Mouse (Mus musculus) stomach, postnatal 0 days (tissue): ENCODE measurements around the gene Pik3cd. TPM values are rescaled to one million over a fixed set of nuclear protein-coding genes. Genes with fewer than 3 reads are reported as not detected.
"Not testable (repeated sequence)": the region's sequence is repeated elsewhere in the genome, so short reads cannot be mapped to it uniquely, and the experiment has no call there.

ENCODE experiments used
- ATAC-seq: fragments of 200-750 bp; cut with Nextera tagmentation; 2 replicates; pipeline ENCODE4 v1.8.0; 2017; ENCODE audit not compliant: low FRiP score, low TSS enrichment
- DNase-seq: peaks from one replicate; pipeline ENCODE4 v3.0.0-alpha.2; 2016; ENCODE audit warnings: low spot score
- H3K27ac ChIP-seq: fragments of 300-500 bp; sonication (generic); replicated peaks from 2 replicates; pipeline ENCODE4 v1.5.1; 2014; ENCODE audit warnings: mild to moderate bottlenecking, control low read depth
- H3K27me3 ChIP-seq: fragments of 300-500 bp; sonication (generic); 2 replicates; pipeline ENCODE4 v1.6.1; 2014; ENCODE audit warnings: low read length; ENCODE audit not compliant: control insufficient read depth, insufficient read depth
- H3K36me3 ChIP-seq: fragments of 300-500 bp; sonication (generic); 2 replicates; pipeline ENCODE4 v1.6.1; 2014; ENCODE audit warnings: low read length, mixed read lengths; ENCODE audit not compliant: control insufficient read depth, insufficient read depth
- H3K4me1 ChIP-seq: fragments of 300-500 bp; sonication (generic); replicated peaks from 2 replicates; pipeline ENCODE4 v1.6.1; 2014; ENCODE audit warnings: antibody characterized with exemption; ENCODE audit not compliant: control insufficient read depth, insufficient read depth
- H3K4me2 ChIP-seq: fragments of 300-500 bp; sonication (generic); replicated peaks from 2 replicates; pipeline ENCODE4 v1.6.1; 2014; ENCODE audit warnings: low read depth, mild to moderate bottlenecking, control low read depth, moderate library complexity
- H3K4me3 ChIP-seq: fragments of 300-500 bp; sonication (generic); 2 replicates; pipeline ENCODE4 v1.5.1; 2014; ENCODE audit warnings: low read depth, low read length, control low read depth
- H3K9ac ChIP-seq: fragments of 300-500 bp; sonication (generic); 2 replicates; pipeline ENCODE4 v1.6.1; 2014; ENCODE audit warnings: mild to moderate bottlenecking, low read length, control low read depth, mixed read lengths
- H3K9me3 ChIP-seq: fragments of 300-500 bp; sonication (generic); 2 replicates; pipeline ENCODE4 v1.6.1; 2016; ENCODE audit warnings: low read length; ENCODE audit not compliant: control insufficient read depth
- CTCF ChIP-seq: IDR thresholded peaks from 2 replicates; pipeline ENCODE4 v1.5.1; 2016; ENCODE audit warnings: antibody characterized with exemption, low read depth, mild to moderate bottlenecking, moderate library complexity
- EP300 ChIP-seq: optimal IDR thresholded peaks from 2 replicates; pipeline ENCODE3; 2016; ENCODE audit warnings: antibody characterized with exemption
- WGBS: fragments of 180-500 bp; shearing (Covaris S2); extraction: QIAGEN DNeasy Blood & Tissue Kit; methylation state at CpG from one replicate; pipeline ENCODE4 v1.1.7; 2014; 5-methylcytosine and 5-hydroxymethylcytosine counted together
- polyA plus RNA-seq: library from polyadenylated mRNA; unstranded; fragments of >200 nt; fragmentation: Nextera tagmentation; extraction: Ambion mirVana; gene quantifications from 2 replicates; pipeline ENCODE4 v1.2.1, GENCODE M21; 2015

Gene Pik3cd
- polyA plus RNA-seq, result 1.9 and 2.0 TPM in 2 replicates

GRCm38 (mm10) chr4:149702210-149702979 lies at the start of gene Pik3cd:
Gene Pik3cd (minus strand): TSS chr4:149702571.
- DNase-seq (no peak), ATAC-seq (no peak)
- no peak within 1 kb of the TSS for H3K4me2 ChIP-seq
- WGBS, result 70% methylated on average over 19 of the region's 19 CpGs
- H3K27me3 ChIP-seq, result no peaks in the 10 kb centered on the region
- no peak within 1 kb of the TSS for H3K27ac ChIP-seq
- H3K4me3 ChIP-seq, result no peak within 1 kb of the TSS
- H3K4me1 ChIP-seq, result no peaks in the 10 kb centered on the region
- H3K36me3 ChIP-seq, result no peaks in the 10 kb centered on the region
- TF ChIP-seq EP300 (no peak), CTCF (no peak)
- H3K9me3 ChIP-seq, result no peaks in the 10 kb centered on the region
- H3K9ac ChIP-seq, result no peak within 1 kb of the TSS

GRCm38 (mm10) chr4:149750671-149751070 lies 48.3 kb upstream of the Pik3cd start:
- 59% methylated on average over 5 of the region's 5 CpGs for WGBS
- no peaks in the 10 kb centered on the region for H3K36me3 ChIP-seq
- no peaks in the 10 kb centered on the region for H3K4me1 ChIP-seq
- no peaks in the 10 kb centered on the region for H3K9me3 ChIP-seq
- H3K4me2 ChIP-seq, result no peak overlapping the region
- no peak overlapping the region for H3K27ac ChIP-seq
- no peak for TF ChIP-seq EP300
- TF ChIP-seq CTCF, result no peak
- no peak for DNase-seq
- H3K27me3 ChIP-seq, result no peaks in the 10 kb centered on the region
- H3K4me3 ChIP-seq, result no peak overlapping the region
- ATAC-seq, result no peak
- no peak overlapping the region for H3K9ac ChIP-seq

GRCm38 (mm10) chr4:149749663-149750015 lies 47.3 kb upstream of the Pik3cd start:
- H3K27me3 ChIP-seq, H3K36me3 ChIP-seq, H3K4me3 ChIP-seq, H3K9me3 ChIP-seq, ATAC-seq, H3K4me1 ChIP-seq, H3K27ac ChIP-seq, H3K9ac ChIP-seq, H3K4me2 ChIP-seq, DNase-seq: not testable (repeated sequence)
- WGBS, result 81% methylated on average over 3 of the region's 3 CpGs

GRCm38 (mm10) chr4:149749003-149749662 lies 46.8 kb upstream of the Pik3cd start:
- Histone ChIP-seq H3K36me3 (no peaks in the 10 kb centered on the region), H3K4me1 (no peaks in the 10 kb centered on the region), H3K9me3 (no peaks in the 10 kb centered on the region), H3K27ac (no peak overlapping the region), H3K9ac (no peak overlapping the region), H3K27me3 (no peaks in the 10 kb centered on the region), H3K4me3 (no peak overlapping the region), H3K4me2 (no peak overlapping the region)
- WGBS, result 94% methylated on average over 18 of the region's 18 CpGs
- TF ChIP-seq EP300, result no peak
- no peak for TF ChIP-seq CTCF
- no peak for DNase-seq
- no peak for ATAC-seq

GRCm38 (mm10) chr4:149744119-149744518 lies 41.7 kb upstream of the Pik3cd start:
- Histone ChIP-seq H3K4me2 (no peak overlapping the region), H3K9me3 (no peaks in the 10 kb centered on the region), H3K27me3 (no peaks in the 10 kb centered on the region), H3K4me3 (no peak overlapping the region), H3K36me3 (no peaks in the 10 kb centered on the region), H3K27ac (no peak overlapping the region), H3K4me1 (no peaks in the 10 kb centered on the region), H3K9ac (no peak overlapping the region)
- no peak for TF ChIP-seq EP300
- TF ChIP-seq CTCF, result no peak
- WGBS, result 85% methylated on average over 7 of the region's 7 CpGs
- DNase-seq, result no peak
- no peak for ATAC-seq

GRCm38 (mm10) chr4:149742011-149742530 lies 39.7 kb upstream of the Pik3cd start:
- Histone ChIP-seq H3K9ac (no peak overlapping the region), H3K27ac (no peak overlapping the region), H3K4me1 (no peaks in the 10 kb centered on the region), H3K9me3 (no peaks in the 10 kb centered on the region), H3K4me2 (no peak overlapping the region), H3K4me3 (no peak overlapping the region), H3K36me3 (no peaks in the 10 kb centered on the region), H3K27me3 (no peaks in the 10 kb centered on the region)
- 92% methylated on average over 14 of the region's 14 CpGs for WGBS
- ATAC-seq (no peak), DNase-seq (no peak)
- TF ChIP-seq CTCF (no peak), EP300 (no peak)
